Mouse (Mus musculus): Measurements from ENCODE around the gene Fgfr2.

DNA sequence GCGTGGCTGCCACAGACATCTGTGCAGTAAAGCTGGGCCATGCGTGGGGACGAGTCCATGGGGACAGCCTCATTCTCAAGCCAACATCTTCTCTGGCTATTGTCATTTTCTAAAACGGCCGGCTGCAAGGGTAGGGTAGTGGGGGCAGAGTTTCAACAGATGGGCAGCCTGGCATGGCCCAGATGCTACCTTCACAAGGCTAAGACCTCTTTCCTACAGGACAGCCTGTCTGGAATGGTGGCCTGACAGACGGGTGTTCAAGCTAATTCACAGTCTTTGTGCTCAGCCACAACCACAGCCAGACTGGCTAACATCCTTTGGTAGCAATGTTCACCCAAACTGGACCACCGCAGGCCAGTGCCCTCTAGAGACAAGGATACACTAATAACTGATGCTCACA, 392.6 kb downstream of the Fgfr2 start:
- TF ChIP-seq POLR2A (IDR thresholded peaks at IDR 0.05; ENCODE audit: control insufficient read depth, low read depth, low read length): no peak
- no peak for TF ChIP-seq CTCF (IDR thresholded peaks at IDR 0.05; ENCODE audit: control insufficient read depth, insufficient read depth, insufficient replicate concordance, low read depth, low read length)
